Mouse (Mus musculus) midbrain, embryonic 14.5 days (tissue): ENCODE data around the gene Psme2. TPM values are rescaled to one million over a fixed set of nuclear protein-coding genes. Genes with fewer than 3 reads are reported as not detected.

Experiments
- ATAC-seq: fragments of 200-750 bp; cut with Nextera tagmentation; 2 replicates; pipeline ENCODE4 v1.8.0; 2017; ENCODE audit warnings: moderate number of reproducible peaks, moderate library complexity; ENCODE audit not compliant: low FRiP score, low TSS enrichment
- DNase-seq: peaks from one replicate; pipeline ENCODE4 v3.0.0-alpha.2; 2015
- H3K27ac ChIP-seq: fragments of 300-500 bp; sonication (generic); replicated peaks from 2 replicates; pipeline ENCODE4 v1.5.1; 2014; ENCODE audit warnings: mild to moderate bottlenecking, low read depth, low read length, moderate library complexity
- H3K27me3 ChIP-seq: fragments of 300-500 bp; sonication (generic); 2 replicates; pipeline ENCODE4 v1.6.1; 2014; ENCODE audit warnings: low read length, control low read depth, mixed read lengths; ENCODE audit not compliant: control insufficient read depth, insufficient read depth
- H3K36me3 ChIP-seq: fragments of 300-500 bp; sonication (generic); 2 replicates; pipeline ENCODE4 v1.6.1; 2014; ENCODE audit warnings: low read length, control low read depth; ENCODE audit not compliant: control insufficient read depth, insufficient read depth
- H3K4me1 ChIP-seq: fragments of 300-500 bp; sonication (generic); 2 replicates; pipeline ENCODE4 v1.6.1; 2014; ENCODE audit warnings: mild to moderate bottlenecking, antibody characterized with exemption, low read length, control low read depth; ENCODE audit not compliant: control insufficient read depth, insufficient read depth
- H3K4me2 ChIP-seq: fragments of 300-500 bp; sonication (generic); 2 replicates; pipeline ENCODE4 v1.6.1; 2014; ENCODE audit warnings: mild to moderate bottlenecking, low read length, moderate library complexity
- H3K4me3 ChIP-seq: fragments of 300-500 bp; sonication (generic); replicated peaks from 2 replicates; pipeline ENCODE4 v1.5.1; 2014; ENCODE audit warnings: low read depth, low read length
- H3K9ac ChIP-seq: fragments of 300-500 bp; sonication (generic); replicated peaks from 2 replicates; pipeline ENCODE4 v1.6.1; 2014; ENCODE audit warnings: mild to moderate bottlenecking, low read length, moderate library complexity
- H3K9me3 ChIP-seq: fragments of 300-500 bp; sonication (generic); 2 replicates; pipeline ENCODE4 v1.6.1; 2016; ENCODE audit warnings: low read length, control low read depth, mixed read lengths; ENCODE audit not compliant: control insufficient read depth
- WGBS: fragments of 180-500 bp; shearing (Covaris S2); extraction: QIAGEN DNeasy Blood & Tissue Kit; methylation state at CpG from one replicate; pipeline ENCODE4 v1.1.7; 2014; 5-methylcytosine and 5-hydroxymethylcytosine counted together
- polyA plus RNA-seq: library from polyadenylated mRNA; unstranded; fragments of >200 nt; fragmentation: Nextera tagmentation; extraction: Ambion mirVana; gene quantifications from 2 replicates; pipeline ENCODE4 v1.2.1, GENCODE M21; 2014

Gene Psme2
- polyA plus RNA-seq, 1 experiment from 2014 or later: 165 TPM

DNA sequence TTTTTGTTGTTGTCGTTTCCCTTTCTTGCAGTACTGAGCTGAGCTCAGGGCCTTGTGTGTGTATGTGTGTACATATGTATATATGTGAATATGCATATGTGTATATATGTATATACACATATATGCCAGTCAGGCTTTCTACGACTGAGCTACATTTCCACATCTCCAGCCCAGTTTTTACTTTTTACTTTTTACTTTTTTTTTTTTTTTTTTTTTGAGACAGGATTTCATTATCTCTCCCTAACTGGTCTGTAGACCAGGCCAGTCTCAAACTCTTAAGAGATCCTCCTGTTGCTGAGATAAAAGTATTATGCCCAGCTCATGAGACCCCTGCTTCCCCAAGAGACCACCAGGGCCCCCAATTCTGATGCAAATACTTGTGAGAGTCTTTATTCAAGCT lies 25.9 kb upstream of the Psme2 start:
- Histone ChIP-seq H3K36me3 (no peaks in the 10 kb centered on the region), H3K4me2 (no peak overlapping the region), H3K27ac (no peak overlapping the region), H3K9me3 (no peaks in the 10 kb centered on the region), H3K4me1 (no peaks in the 10 kb centered on the region), H3K9ac (no peak overlapping the region), H3K27me3 (no peaks in the 10 kb centered on the region), H3K4me3 (no peak overlapping the region)
- ATAC-seq (no peak), DNase-seq (no peak)
- 94% methylated on average over 2 of the region's 2 CpGs for WGBS

DNA sequence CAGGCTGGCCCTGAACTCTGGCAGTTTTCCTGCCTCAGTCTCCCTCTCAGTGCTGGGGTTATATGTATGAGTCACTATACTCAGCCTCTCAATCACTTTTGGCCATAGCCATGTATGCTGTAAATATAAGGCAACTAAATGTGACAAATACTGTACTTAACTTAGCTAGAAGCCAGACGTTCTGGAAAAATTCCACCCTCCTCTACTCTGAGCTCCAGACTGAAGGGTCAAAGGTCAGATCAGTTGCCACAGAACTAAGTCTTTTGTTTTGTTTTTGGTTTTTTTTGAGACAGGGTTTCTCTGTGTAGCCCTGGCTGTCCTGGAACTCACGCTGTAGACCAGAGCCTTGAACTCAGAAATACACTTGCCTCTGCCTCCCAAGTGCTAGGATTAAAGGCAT lies 25.0 kb upstream of the Psme2 start:
- ATAC-seq: no peak
- Histone ChIP-seq H3K9me3 (no peaks in the 10 kb centered on the region), H3K27ac (no peak overlapping the region), H3K4me1 (no peaks in the 10 kb centered on the region), H3K4me3 (no peak overlapping the region), H3K27me3 (no peaks in the 10 kb centered on the region), H3K9ac (no peak overlapping the region), H3K36me3 (peaks cover 2% of the 10 kb centered on the region; the same call in 1 of the 2 replicates), H3K4me2 (no peak overlapping the region)
- 54% methylated on average over 2 of the region's 2 CpGs for WGBS
- no peak for DNase-seq

DNA sequence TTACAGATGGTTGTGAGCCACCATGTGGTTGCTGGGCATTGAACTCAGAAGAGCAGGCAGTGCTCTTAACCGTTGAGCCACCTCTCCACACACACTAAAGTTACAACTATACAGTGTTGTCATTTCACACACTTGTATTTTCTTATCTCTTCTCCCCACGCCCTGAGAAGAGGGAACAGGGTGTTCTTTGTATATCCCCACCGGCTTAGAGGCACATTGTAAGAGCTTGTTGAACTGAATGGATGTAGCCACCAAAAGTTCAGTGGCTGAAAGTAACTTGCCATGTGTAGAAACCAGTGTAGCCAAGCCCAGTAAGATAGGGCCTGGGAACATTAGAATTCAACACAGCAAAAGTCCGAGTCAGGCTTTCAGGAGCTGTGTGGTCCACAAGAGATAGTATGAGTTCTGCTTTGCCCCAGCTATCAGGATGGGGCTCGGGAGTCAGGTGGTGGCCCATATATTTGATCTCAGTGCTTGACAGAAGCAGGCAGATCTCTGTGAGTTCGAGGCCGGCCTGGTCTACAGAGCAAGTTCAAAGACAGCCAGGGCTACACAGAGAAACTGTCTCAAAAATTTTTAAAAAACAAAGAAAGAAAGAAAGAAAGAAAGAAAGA lies 23.8 kb upstream of the Psme2 start:
- Histone ChIP-seq H3K4me2 (no peak overlapping the region), H3K27me3 (no peaks in the 10 kb centered on the region), H3K27ac (no peak overlapping the region), H3K4me1 (no peaks in the 10 kb centered on the region), H3K9ac (no peak overlapping the region), H3K4me3 (no peak overlapping the region), H3K9me3 (no peaks in the 10 kb centered on the region), H3K36me3 (peaks cover 12% of the 10 kb centered on the region)
- WGBS: 84% methylated on average over 7 of the region's 7 CpGs
- no peak for ATAC-seq
- no peak for DNase-seq

DNA sequence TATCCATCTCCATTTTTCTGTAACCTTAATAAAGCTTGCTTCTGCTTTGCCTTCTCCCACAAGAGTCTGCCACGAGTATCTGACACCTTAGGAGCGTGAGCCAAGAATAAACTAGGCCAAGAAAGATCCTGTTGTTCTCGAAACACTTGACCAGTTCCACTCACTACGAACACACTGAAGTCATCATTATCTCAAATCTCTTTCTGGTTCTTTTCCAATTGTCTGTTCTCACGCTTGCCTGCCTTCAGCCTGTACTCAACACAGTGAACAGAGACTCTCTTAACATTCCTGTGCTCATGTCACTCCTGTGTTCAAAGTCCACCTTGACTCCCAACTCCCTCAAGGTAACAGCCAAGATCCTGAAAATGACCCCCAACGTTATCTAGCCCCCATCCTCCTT lies 22.4 kb upstream of the Psme2 start:
- no peak for DNase-seq
- Histone ChIP-seq H3K27me3 (no peaks in the 10 kb centered on the region), H3K4me2 (no peak overlapping the region), H3K9ac (no peak overlapping the region), H3K36me3 (peaks cover 26% of the 10 kb centered on the region), H3K9me3 (no peaks in the 10 kb centered on the region), H3K4me3 (no peak overlapping the region), H3K27ac (no peak overlapping the region), H3K4me1 (no peaks in the 10 kb centered on the region)
- 62% methylated on average over 6 of the region's 6 CpGs for WGBS
- ATAC-seq: no peak

DNA sequence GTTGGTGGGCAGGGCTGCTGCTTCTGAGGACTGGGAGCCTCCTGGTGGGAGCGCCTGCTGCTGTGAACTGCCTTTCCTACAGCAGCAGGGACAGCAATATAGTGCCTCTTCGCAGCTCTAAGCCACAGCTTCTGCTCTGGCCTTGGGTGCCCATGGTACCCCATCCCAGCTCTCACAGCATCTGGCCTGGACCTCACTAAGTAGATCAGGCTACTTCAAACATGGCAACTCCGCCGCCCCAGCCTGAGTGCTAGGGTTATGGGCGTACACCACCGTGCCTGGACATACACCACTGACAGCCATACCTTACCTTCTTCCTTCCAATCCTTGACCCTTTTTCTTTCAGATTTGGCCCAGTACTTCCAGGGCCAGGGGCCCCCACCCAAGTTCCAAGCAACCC lies 17.4 kb upstream of the Psme2 start:
- H3K36me3 ChIP-seq: peaks cover 65% of the 10 kb centered on the region
- no peak overlapping the region for H3K4me3 ChIP-seq
- no peak overlapping the region for H3K9ac ChIP-seq
- H3K9me3 ChIP-seq: no peaks in the 10 kb centered on the region
- H3K27ac ChIP-seq: no peak overlapping the region
- H3K4me2 ChIP-seq: no peak overlapping the region
- H3K27me3 ChIP-seq: no peaks in the 10 kb centered on the region
- DNase-seq (no peak), ATAC-seq (no peak)
- H3K4me1 ChIP-seq: no peaks in the 10 kb centered on the region
- 95% methylated on average over 6 of the region's 6 CpGs for WGBS

DNA sequence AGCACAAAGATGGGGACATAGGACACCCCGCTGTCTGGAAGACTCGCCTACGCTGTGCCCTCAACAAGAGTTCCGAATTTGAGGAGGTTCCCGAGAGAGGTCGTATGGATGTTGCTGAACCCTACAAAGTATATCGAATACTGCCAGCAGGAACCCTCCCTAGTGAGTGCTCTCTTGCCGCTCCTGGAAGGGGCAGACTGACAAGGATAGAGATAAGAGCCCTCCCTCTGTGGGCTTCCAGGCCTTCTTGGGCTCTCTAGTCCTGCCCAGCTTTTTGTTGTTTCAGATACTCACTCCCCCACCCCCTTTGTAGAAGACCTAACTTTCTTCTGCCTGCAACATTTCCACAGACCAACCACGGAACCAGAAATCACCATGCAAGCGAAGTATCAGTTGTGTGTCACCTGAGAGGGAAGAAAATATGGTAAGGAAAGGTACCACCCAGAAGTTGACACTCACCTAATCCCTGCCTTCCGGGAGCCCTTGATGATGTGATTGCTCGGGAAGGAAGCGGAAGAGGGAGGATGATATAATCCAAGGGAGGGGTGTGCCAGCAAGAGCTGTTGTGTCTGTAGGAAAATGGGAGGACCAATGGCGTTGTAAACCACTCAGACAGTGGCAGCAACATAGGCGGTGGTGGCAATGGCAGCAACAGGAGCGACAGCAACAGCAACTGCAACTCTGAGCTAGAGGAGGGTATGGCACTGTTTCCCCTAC lies 15.0 kb upstream of the Psme2 start:
- no peak overlapping the region for H3K4me3 ChIP-seq
- no peak overlapping the region for H3K4me2 ChIP-seq
- H3K36me3 ChIP-seq: peaks cover 88% of the 10 kb centered on the region
- H3K27ac ChIP-seq: no peak overlapping the region
- no peak for ATAC-seq
- no peaks in the 10 kb centered on the region for H3K4me1 ChIP-seq
- H3K27me3 ChIP-seq: no peaks in the 10 kb centered on the region
- DNase-seq: no peak
- H3K9me3 ChIP-seq: no peaks in the 10 kb centered on the region
- no peak overlapping the region for H3K9ac ChIP-seq
- WGBS: 95% methylated on average over 16 of the region's 16 CpGs

DNA sequence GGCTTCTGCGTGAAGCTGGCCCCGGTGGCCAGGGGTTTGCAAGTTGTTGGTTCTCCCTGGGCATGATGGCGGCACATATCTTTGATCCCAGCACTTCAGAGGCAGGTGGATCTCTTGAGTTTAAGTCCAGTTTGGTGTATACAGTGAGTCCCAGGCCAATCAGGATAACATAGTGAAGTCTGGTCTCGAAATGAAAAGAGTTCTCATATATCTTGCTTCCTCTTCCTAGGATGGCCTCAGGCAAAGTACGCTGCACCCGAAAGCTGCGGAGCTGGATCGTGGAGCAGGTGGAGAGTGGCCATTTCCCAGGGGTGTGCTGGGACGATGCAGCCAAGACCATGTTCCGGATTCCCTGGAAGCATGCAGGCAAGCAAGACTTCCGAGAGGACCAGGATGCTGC lies 13.9 kb upstream of the Psme2 start:
- 94% methylated on average over 11 of the region's 11 CpGs for WGBS
- peaks cover 89% of the 10 kb centered on the region for H3K36me3 ChIP-seq
- no peaks in the 10 kb centered on the region for H3K27me3 ChIP-seq
- H3K4me3 ChIP-seq: no peak overlapping the region
- no peaks in the 10 kb centered on the region for H3K9me3 ChIP-seq
- no peak overlapping the region for H3K27ac ChIP-seq
- H3K4me2 ChIP-seq: no peak overlapping the region
- no peak overlapping the region for H3K9ac ChIP-seq
- H3K4me1 ChIP-seq: no peaks in the 10 kb centered on the region
- DNase-seq: no peak
- ATAC-seq: no peak

DNA sequence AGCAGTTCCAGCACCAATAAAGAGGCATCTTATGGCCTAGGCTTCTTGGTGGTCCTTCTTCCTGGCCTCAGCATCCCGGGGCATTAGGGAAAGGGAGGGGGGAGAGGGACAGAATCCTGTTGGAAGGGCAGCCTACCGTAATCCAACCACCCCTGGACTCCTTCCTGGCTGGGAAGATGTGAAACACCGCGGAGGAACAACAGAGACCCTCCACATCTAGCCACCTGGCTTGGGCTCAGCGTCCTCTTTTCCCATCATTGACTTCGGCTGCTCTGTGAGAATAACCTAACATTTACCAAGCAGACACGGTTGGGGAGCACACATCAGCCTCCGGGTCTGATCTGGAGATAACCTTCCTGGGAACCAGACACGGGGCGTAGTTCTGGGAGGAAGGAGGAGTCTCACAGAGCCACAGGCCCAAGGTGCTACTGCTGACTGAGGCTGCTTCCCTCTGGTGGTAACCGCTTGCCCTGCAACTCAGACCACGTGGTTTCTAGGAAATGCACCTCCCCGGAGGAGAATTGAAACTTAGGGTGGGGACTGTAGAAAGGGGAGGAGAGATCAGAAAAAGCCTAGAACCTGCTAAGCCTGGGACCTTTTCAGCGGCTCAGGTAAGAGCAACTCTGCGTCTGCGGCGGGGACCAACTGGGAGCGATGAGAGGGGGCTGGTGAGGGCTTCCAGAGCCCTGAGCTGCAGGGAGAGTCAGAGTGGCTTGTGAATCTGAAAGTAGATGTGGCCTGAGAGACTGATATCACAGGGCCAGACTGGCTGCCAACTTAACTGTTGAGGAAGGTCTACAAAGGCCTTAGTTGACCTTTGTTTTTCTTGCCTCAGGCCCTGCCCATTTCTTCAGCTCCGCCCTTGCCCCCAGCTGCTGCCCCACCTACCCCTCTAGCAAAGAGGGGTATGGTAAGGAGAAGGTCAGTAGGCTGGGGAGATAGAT lies 13.0 kb upstream of the Psme2 start:
- no peak overlapping the region for H3K4me3 ChIP-seq
- no peaks in the 10 kb centered on the region for H3K4me1 ChIP-seq
- no peak overlapping the region for H3K27ac ChIP-seq
- peaks cover 89% of the 10 kb centered on the region for H3K36me3 ChIP-seq
- peak overlapping the region; percentile 36; the same call in 1 of the 2 replicates for H3K9ac ChIP-seq
- ATAC-seq (peak; percentile 87), DNase-seq (peak; percentile 83)
- H3K4me2 ChIP-seq: peak overlapping the region; percentile 28
- 21% methylated on average over 19 of the region's 19 CpGs for WGBS
- H3K27me3 ChIP-seq: no peaks in the 10 kb centered on the region
- no peaks in the 10 kb centered on the region for H3K9me3 ChIP-seq
